Mouse (Mus musculus): ENCODE results near the gene Trcg1. TPM values are rescaled to one million over a fixed set of nuclear protein-coding genes. Genes with fewer than 3 reads are reported as not detected.

The Trcg1 gene
- total and polyA plus RNA-seq, 3 experiments, result not detected

DNA sequence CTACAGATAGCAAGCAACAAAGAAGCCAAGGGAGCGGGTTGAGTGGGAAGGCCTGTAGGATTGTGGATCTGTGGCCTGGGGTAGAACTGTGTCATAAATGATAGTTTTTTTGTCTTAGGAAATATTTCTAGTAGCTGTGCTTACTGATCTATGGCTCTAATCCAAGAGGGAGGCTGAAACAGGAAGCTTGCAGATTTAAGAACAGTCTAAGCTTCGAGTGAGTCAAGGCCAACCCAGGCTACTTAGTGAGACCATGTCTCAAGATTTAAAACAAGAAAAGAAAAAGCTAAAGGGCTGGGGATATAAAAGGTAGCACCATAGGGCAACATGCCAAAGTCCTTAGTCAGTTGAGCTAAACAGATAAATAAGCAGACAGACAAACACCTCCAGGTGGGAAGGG, 1.9 kb downstream of the Trcg1 start:
- Histone ChIP-seq H3K4me3 (ENCODE audit: control insufficient read depth in 1 of 2, insufficient read depth in 1 of 2, low read depth in 2 of 2, low read length in 2 of 2) (no peak overlapping the region), H3K9me3 (replicated peaks; ENCODE audit: insufficient read depth, low read length) (no peaks in the 10 kb centered on the region), H3K9ac (ENCODE audit: control insufficient read depth, low read depth, low read length, poor library complexity, severe bottlenecking) (no peak overlapping the region), H3K27ac (ENCODE audit: control insufficient read depth, low read depth, low read length) (peak overlapping the region; percentile 1; the same call in 1 of the 2 replicates), H3K79me2 (ENCODE audit: control insufficient read depth, insufficient read depth, low read length, poor library complexity) (no peaks in the 10 kb centered on the region), H3K36me3 (ENCODE audit: control insufficient read depth in 1 of 2, insufficient read depth in 2 of 2, low read length in 2 of 2) (peaks cover 0 to 39% of the 10 kb centered on the region in 2 experiments; a peak in 2 of 4 replicates), H3K4me1 (ENCODE audit: control insufficient read depth in 1 of 2, insufficient read depth in 2 of 2, low read length in 2 of 2) (peaks cover 36 to 49% of the 10 kb centered on the region in 2 experiments), H3K27me3 (ENCODE audit: control insufficient read depth in 1 of 2, insufficient read depth in 2 of 2, low read length in 2 of 2) (no peaks in the 10 kb centered on the region)
- peak; percentile 78 for DNase-seq (ENCODE audit: low read depth, low spot score)
- TF ChIP-seq ZKSCAN1 (IDR thresholded peaks at IDR 0.05; ENCODE audit: low read depth, low read length) (no peak), USF1 (IDR thresholded peaks at IDR 0.05; ENCODE audit: low read depth, low read length) (no peak), MAZ (IDR thresholded peaks at IDR 0.05; ENCODE audit: low read depth, low read length) (no peak), MXI1 (IDR thresholded peaks at IDR 0.05; ENCODE audit: low read depth, low read length) (no peak), NRF1 (IDR thresholded peaks at IDR 0.05; ENCODE audit: insufficient read depth, low read depth, low read length, poor library complexity, severe bottlenecking) (no peak), MYC (IDR thresholded peaks at IDR 0.05; ENCODE audit: low read depth, low read length) (no peak), ZC3H11A (IDR thresholded peaks at IDR 0.05; ENCODE audit: low read depth, low read length) (no peak), ETS1 (IDR thresholded peaks at IDR 0.05; ENCODE audit: low read depth, low read length) (peak; percentile 44; the same call in 1 of the 2 replicates), NELFE (IDR thresholded peaks at IDR 0.05; ENCODE audit: low read depth, low read length) (no peak), POLR2AphosphoS5 (IDR thresholded peaks at IDR 0.05; ENCODE audit: borderline replicate concordance, low read depth, low read length) (no peak), TAL1 (IDR thresholded peaks at IDR 0.05; ENCODE audit: low read length) (no peak), POLR2A (IDR thresholded peaks at IDR 0.05; ENCODE audit: control insufficient read depth in 1 of 2, insufficient read depth in 1 of 2, low read depth in 1 of 2, low read length in 2 of 2, poor library complexity in 1 of 2) (no peak), MAX (IDR thresholded peaks at IDR 0.05; ENCODE audit: low read length) (0 out of 2 replicates have a peak, but pooled peaks have one; percentile 35), JUND (IDR thresholded peaks at IDR 0.05; ENCODE audit: low read depth, low read length) (no peak), HCFC1 (IDR thresholded peaks at IDR 0.05; ENCODE audit: low read depth, low read length) (no peak), POLR2AphosphoS2 (IDR thresholded peaks at IDR 0.05; ENCODE audit: low read length) (no peak), MEF2A (IDR thresholded peaks at IDR 0.05; ENCODE audit: extremely low read depth, insufficient replicate concordance, low read depth, low read length, poor library complexity, severe bottlenecking) (no peak), ZMIZ1 (IDR thresholded peaks at IDR 0.05; ENCODE audit: low read depth, low read length) (no peak), EP300 (IDR thresholded peaks at IDR 0.05; ENCODE audit: low read depth in 1 of 2, low read length in 2 of 2) (peak; percentile 22 to 51; a peak in 2 of 4 replicates), CTCF (IDR thresholded peaks at IDR 0.05 in 2 of 3, conservative IDR thresholded peaks at IDR 0.05 in 1 of 3; ENCODE audit: control insufficient read depth in 1 of 3, insufficient read depth in 1 of 3, low read depth in 2 of 3, low read length in 3 of 3, poor library complexity in 1 of 3, severe bottlenecking in 1 of 3) (no peak), RAD21 (IDR thresholded peaks at IDR 0.05; ENCODE audit: low read depth, low read length) (no peak), UBTF (IDR thresholded peaks at IDR 0.05; ENCODE audit: borderline replicate concordance, insufficient read depth, low read depth, low read length) (no peak), SMC3 (IDR thresholded peaks at IDR 0.05; ENCODE audit: low read depth, low read length) (no peak; the same call in 1 of the 2 replicates), TCF12 (IDR thresholded peaks at IDR 0.05; ENCODE audit: low read depth, low read length) (no peak), GATA1 (IDR thresholded peaks at IDR 0.05; ENCODE audit: low read depth, low read length) (no peak), MYB (IDR thresholded peaks at IDR 0.05; ENCODE audit: low read depth, low read length) (no peak), GABPA (IDR thresholded peaks at IDR 0.05; ENCODE audit: low read depth, low read length) (no peak), E2F4 (IDR thresholded peaks at IDR 0.05; ENCODE audit: borderline replicate concordance, low read depth, low read length) (no peak), SIN3A (IDR thresholded peaks at IDR 0.05; ENCODE audit: low read length) (peak; percentile 36; the same call in 1 of the 2 replicates), CHD2 (IDR thresholded peaks at IDR 0.05; ENCODE audit: low read length) (no peak), USF2 (IDR thresholded peaks at IDR 0.05; ENCODE audit: borderline replicate concordance in 1 of 2, insufficient read depth in 1 of 2, low read depth in 1 of 2, low read length in 2 of 2) (no peak), ELF1 (IDR thresholded peaks at IDR 0.05; ENCODE audit: low read depth, low read length) (0 out of 2 replicates have a peak, but pooled peaks have one; percentile 48), BHLHE40 (IDR thresholded peaks at IDR 0.05; ENCODE audit: borderline replicate concordance, low read depth, low read length) (no peak), KAT2A (conservative IDR thresholded peaks at IDR 0.05; ENCODE audit: low read depth, low read length) (no peak), CHD1 (IDR thresholded peaks at IDR 0.05; ENCODE audit: low read depth, low read length) (no peak), MAFK (IDR thresholded peaks at IDR 0.05; ENCODE audit: borderline replicate concordance, low read depth, low read length) (no peak), ZNF384 (IDR thresholded peaks at IDR 0.05; ENCODE audit: low read depth, low read length) (peak; percentile 19; the same call in 1 of the 2 replicates), TBP (IDR thresholded peaks at IDR 0.05; ENCODE audit: low read depth, low read length) (no peak)

Data from MEL (cell line).